Mouse (Mus musculus) erythroblast, embryonic 14.5 days (primary cell): ENCODE measurements at regions not wholly inside any gene's neighbourhood (a gene's known extent, or its start where the extent isn't known, plus 50 kb on each side); places are given as distances from the start of the nearest gene placed in this dataset.

Source experiments
- GATA1 ChIP-seq: IDR thresholded peaks from 2 replicates; pipeline ENCODE4 v1.6.1; 2012; ENCODE audit warnings: low read length, inconsistent platforms, mixed read lengths
- TAL1 ChIP-seq: IDR thresholded peaks from 3 replicates; pipeline ENCODE4 v1.6.1; 2012; ENCODE audit warnings: low read length, inconsistent platforms, mixed read lengths

DNA sequence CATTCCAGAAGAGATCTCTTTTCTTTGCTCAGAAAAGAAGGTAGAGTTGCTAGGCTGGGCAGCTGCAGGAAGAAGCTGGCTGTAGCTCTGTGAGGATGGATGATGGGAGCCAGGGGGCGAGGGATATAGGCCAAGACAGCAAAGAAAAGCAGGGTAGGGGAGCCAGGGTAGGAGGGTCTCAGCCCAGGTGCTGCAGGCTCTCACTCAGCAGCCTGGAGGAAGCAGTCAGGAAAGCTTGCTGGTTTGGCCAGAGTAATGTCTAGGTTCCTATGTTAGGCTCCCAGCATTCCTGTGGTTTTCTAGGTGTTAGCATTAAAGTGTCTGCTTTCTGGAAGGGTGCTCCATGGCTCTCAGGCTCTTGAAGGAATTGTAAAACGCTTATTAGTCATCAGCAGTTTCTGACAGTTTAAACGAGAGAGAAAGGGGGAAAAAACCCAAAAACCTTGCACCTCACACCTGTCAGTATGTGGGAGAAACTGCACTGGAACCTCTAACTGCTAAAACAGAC is 82.5 kb upstream of the Chd2 start:
- no peak for TF ChIP-seq GATA1
- no peak for TF ChIP-seq TAL1
